Mouse (Mus musculus) retina, postnatal 1 day (tissue): ENCODE data around the gene Mxd4.

Source experiments
- DNase-seq: peaks from one replicate; pipeline ENCODE4 v3.0.0-alpha.2; 2012

Mxd4 gene

DNA sequence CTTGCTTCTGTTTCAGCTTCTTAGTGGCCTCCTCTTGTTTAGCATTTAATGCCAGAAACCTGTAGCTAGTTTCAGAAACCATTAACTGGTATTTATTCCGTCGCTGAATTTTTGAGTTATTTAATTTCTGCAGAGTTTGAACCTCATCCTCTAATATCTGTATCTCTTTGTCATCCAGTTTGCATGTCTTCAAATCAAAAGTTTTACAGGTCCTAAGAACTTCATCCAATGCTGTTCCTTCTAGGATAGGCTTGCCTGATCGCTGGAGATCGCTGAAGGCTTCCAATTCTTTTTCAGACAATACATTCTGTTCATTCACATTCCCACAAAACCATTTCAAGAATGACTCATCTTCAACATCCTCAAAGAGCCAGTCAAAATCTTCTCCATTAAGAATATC lies 19.7 kb downstream of the Mxd4 start:
- DNase-seq = no peak

DNA sequence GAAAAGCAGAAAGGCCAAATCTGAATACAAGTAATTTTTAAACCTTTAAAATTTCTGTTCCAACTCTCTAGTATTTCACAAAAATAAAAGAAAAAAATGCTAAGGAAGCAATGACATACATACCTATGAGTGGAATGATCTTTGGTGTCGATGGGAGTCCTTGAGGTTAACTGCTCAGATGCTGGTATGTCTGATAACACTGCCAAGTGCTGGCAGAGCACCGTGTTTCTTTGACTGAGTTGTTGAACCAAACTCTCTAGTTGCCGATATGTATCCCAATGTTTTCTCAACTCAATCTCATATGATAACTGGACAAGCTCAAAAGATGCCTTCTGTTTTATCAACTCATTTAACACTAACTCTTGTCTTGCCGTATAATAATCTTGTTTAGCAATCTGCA lies 21.7 kb downstream of the Mxd4 start:
- no peak for DNase-seq

DNA sequence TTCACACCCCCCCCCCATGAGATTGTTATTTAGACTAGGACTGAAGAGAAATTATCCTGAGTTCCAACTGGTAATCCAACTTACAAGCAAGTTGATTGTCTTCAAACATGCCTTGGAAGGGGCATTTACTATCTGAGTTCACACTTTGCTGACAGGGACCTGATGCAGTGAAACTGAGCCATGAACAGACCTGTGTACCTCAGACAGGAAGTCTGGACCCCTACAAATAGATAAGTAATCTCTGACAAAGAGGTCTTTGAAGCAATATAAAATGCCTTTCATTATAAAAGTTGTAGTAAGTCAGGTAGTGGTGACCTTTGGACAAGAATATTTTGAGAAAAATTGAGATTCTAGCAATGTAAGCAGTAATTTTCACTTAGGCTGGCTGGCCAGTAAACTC lies 39.0 kb downstream of the Mxd4 start:
- no peak for DNase-seq

DNA sequence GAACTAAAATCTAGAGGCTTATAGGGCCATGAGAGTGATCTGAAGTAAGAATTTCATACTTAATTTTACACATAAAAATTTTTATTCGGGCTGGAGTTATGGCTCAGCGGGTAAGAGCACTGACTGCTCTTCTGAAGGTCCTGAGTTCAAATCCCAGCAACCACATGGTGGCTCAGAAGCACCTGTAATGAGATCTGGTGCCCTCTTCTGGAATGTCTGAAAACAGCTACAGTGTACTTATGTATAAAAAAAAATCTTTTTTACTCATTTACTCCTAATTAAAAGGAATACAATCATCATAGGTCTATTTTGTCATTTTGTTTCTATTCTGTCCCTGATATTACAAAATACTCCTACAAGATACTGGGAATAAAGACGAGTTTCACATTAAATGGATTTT lies 40.0 kb downstream of the Mxd4 start:
- no peak for DNase-seq

DNA sequence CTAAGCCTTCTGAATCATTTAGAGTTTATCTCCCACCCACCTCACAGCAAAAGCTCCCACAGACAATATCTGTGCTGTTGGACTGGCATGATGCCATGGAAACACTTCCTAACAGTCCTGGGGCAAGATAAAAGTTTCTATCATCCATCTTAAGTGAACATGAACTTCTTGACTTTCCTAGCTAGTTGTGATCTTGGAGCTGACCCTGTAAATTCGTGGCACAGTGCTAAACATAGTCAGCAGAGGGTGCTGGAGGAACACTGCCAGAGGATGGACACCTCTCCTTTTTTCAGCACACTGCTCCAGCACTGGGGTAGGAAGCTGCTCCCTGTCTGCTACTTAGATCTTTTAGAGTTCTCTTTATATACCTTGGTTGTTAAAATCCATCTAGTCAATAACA lies 47.8 kb downstream of the Mxd4 start:
- DNase-seq = peak; percentile 33

DNA sequence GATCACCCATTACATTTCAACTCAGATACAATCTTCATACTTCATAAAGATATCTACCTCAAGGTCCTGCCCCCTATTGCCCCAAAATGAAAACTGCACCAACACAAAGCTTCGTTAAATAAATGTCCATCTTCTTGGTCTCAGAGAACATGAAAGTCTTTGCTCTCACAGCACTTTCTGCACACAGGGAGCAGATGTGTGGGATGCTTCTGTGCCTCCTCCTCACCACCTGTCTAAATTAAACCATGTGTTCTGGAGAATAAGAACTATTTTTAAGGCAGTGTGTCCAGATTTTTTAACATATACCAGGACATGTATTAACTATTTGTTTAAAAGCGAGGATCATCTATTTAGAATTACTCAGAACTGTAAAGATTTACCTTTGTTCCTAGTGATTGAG lies 54.8 kb downstream of the Mxd4 start:
- no peak for DNase-seq

DNA sequence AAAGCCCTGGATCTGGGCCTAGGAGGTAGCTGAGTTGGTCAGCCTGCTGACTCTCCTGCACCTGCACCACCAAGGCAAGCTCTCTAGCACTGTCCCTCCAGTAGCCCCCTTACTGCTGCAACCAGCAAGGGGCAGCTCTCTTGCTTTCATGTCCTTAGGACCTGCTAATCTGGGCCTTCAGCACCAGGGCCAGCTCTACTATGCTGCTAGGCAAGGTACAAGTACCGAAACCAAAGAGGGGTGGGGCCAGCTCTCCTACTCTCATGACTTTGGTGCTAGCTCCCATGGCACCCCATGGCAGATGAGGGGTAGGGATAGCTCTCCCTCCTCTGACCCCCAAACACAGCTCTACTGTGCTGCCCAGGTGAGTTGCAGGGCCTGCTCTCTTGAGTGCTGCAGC lies 63.4 kb downstream of the Mxd4 start:
- no peak for DNase-seq
